Mouse (Mus musculus) kidney, adult 10 weeks (tissue): Measurements from ENCODE around the gene Cpne1. TPM values are rescaled to one million over a fixed set of nuclear protein-coding genes. Genes with fewer than 3 reads are reported as not detected.

Source experiments
- polyA plus RNA-seq: library from polyadenylated mRNA; stranded (reverse); fragments of 350-450 nt; fragmentation: Illumina TruSeq; extraction: RNeasy Lipid Tissue Mini Kit (QIAGEN cat#74804); gene quantifications from one replicate; pipeline ENCODE4 v1.2.3, GENCODE M21; 2014; ENCODE audit warnings: low read depth, low replicate concordance

Cpne1 gene
- polyA plus RNA-seq: 34.0 TPM

GRCm38 (mm10) chr2:156111358-156112079 lies at the start of gene Cpne1, which contains the start of gene Rbm12:
Gene Cpne1 (minus strand): TSS chr2:156111965.
Gene Rbm12 (minus strand): TSS chr2:156111978.

GRCm38 (mm10) chr2:156143953-156144724 lies 32.4 kb upstream of the Cpne1 start, which contains the start of the genes Romo1 and Nfs1:
Gene Romo1 (plus strand): TSS chr2:156144039.
Gene Nfs1 (minus strand): TSS chr2:156144186.

GRCm38 (mm10) chr2:156126992-156127391 lies 15.2 kb upstream of the Cpne1 start, which contains the start of gene Gm28036:
Gene Gm28036 (minus strand): TSS chr2:156127092.

GRCm38 (mm10) chr2:156065099-156066041 lies 46.4 kb downstream of the Cpne1 start, which contains the start of gene Spag4:
Gene Spag4 (plus strand): TSS chr2:156065175.

GRCm38 (mm10) chr2:156052816-156053215 lies 58.9 kb downstream of the Cpne1 start, which contains the start of gene Fer1l4:
Gene Fer1l4 (minus strand): TSS chr2:156052947.

Other genes with a start within 250 kb of the Cpne1 start
- 78.5 TPM for gene Uqcc1, start 181.7 kb downstream of the Cpne1 start, polyA plus RNA-seq
- gene Gm15557, start 171.2 kb downstream of the Cpne1 start, polyA plus RNA-seq: not detected
- gene Gdf5, start 166.6 kb downstream of the Cpne1 start, polyA plus RNA-seq: not detected
- gene Cep250, start 155.5 kb downstream of the Cpne1 start, polyA plus RNA-seq: 1.3 TPM
- 1.7 TPM for gene 6430550D23Rik, start 104.0 kb downstream of the Cpne1 start, polyA plus RNA-seq
- gene Ergic3, start 103.9 kb downstream of the Cpne1 start, polyA plus RNA-seq: 11.2 TPM
- not detected for gene Fer1l4, start 59.0 kb downstream of the Cpne1 start, polyA plus RNA-seq
- 0.16 TPM for gene Spag4, start 46.8 kb downstream of the Cpne1 start, polyA plus RNA-seq
- gene Rbm12, start within 50 bp of the Cpne1 start, polyA plus RNA-seq: 16.5 TPM
- gene Gm28036, start 15.1 kb upstream of the Cpne1 start, polyA plus RNA-seq: 10.1 TPM
- gene Romo1, start 32.1 kb upstream of the Cpne1 start, polyA plus RNA-seq: 15.3 TPM
- gene Nfs1, start 32.2 kb upstream of the Cpne1 start, polyA plus RNA-seq: 185 TPM
- 423 TPM for gene Rbm39, start 68.3 kb upstream of the Cpne1 start, polyA plus RNA-seq
- gene Phf20, start 84.5 kb upstream of the Cpne1 start, polyA plus RNA-seq: 31.1 TPM
- 2.0 TPM for gene Cnbd2, start 200.3 kb upstream of the Cpne1 start, polyA plus RNA-seq
- gene Scand1, start 200.7 kb upstream of the Cpne1 start, polyA plus RNA-seq: not detected